Mouse (Mus musculus): ENCODE data around the gene Esp15. TPM values are rescaled to one million over a fixed set of nuclear protein-coding genes. Genes with fewer than 3 reads are reported as not detected.
"Not testable (repeated sequence)": the region's sequence is repeated elsewhere in the genome, so short reads cannot be mapped to it uniquely, and the experiment has no call there.

Esp15 gene
- not detected for total RNA-seq (2021)
- long read RNA-seq, experiment 1, result 0 reads
- long read RNA-seq, experiment 2, result 0 reads

DNA sequence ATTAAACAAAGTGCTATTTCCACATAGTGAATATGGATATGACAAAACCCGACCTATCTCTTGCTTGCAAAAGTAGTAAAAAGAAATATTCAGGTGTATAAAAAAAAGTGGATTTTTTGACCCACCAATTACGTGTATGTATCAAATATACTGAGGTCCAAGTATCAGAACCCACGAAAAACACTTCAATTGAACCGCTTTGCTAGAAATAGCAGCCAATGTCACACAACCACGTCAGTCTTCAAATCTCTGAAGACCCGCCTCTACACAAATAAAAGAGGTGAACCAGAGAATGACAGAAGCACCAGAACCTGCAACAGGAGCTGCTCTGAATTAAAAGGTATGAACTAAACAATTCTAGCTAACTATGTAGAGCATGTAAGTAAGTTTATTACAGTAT is at the start of gene Esp15:
Gene Esp15, plus strand, starts transcription at position 301 of the 400 bp plus-strand sequence.
- intact Hi-C loops (cut with DNase I); DNase-seq: not testable (repeated sequence)

DNA sequence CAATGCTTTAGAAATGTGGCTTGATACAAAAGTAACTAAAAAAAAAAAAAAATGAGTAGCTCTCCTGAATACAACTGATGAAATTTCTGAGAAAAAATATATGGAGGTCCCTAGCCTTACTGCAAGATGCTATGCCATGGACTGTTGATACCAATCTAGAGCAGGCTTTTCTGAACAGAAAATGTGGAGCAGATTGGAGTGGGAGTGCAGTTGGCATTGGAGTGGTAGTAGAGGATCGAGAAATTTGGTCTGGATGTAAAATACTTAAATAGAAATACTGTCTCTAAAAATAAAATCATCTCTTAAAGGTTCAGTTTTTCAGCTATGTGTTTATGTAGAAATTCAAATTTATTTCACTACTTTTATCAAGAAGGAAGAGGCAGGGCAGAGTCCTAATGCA is 49.2 kb upstream of the Esp15 start:
- DNase-seq, result no peak
- intact Hi-C loops (cut with DNase I), result no loop called here

Other genes starting within 250 kb of the Esp15 start
- not detected for gene Esp18, start 234.6 kb upstream of the Esp15 start, total RNA-seq (2021)
- not detected for gene Esp16, start 104.8 kb upstream of the Esp15 start, total RNA-seq (2021)